Mouse (Mus musculus): ENCODE results near the gene Megf11.

Gene Megf11

GRCm38 (mm10) chr9:64393914-64394596 lies 8.6 kb downstream of the Megf11 start:
- peak; percentile 57 for DNase-seq (ENCODE audit: low spot score)

- DNase-seq (ENCODE audit: low spot score): no peak
Measured at GRCm38 (mm10) chr9:64395238-64395920, 10.0 kb downstream of the Megf11 start.

DNA sequence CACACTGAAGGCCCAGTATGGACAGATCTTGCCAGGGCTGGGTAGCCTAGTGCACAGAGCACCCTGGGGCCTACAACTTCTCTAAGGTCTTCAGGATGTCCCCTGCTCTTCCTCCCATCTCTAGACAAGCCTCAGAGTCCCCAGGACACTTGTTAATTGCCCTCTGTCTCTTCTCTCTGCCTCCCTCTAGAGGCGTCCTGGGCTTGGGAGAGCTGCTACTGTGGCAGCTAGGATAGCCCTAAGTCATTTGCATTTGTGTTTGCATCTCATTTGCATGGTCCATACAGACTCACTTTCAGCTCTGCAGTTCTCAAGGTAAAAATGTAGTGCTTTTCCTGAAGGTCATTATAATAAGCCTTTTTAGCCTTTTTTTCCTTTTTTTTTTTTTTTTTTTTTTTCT lies 11.7 kb downstream of the Megf11 start:
- DNase-seq (ENCODE audit: low spot score): no peak

GRCm38 (mm10) chr9:64399121-64399520 lies 13.7 kb downstream of the Megf11 start:
- DNase-seq (ENCODE audit: low spot score): no peak

DNA sequence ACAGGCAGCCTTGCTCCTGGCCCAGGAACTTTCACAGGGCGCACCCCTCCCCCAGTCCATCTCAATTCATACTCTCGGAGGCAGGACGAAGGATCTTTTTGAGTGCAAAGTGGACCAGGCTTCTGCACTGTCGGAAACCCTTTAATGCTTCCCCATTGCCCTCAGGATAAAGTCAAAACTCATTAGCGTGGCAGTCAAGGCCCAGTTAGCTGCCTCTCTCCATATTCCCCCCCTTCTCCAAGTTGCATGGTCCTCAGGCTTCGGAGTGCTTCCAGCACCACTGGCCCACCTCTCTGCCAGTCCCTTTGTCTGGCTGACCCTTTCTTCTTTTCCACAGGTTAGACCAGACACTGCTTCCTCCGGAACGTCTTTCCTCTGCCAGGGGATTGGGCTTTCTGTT lies 16.7 kb downstream of the Megf11 start:
- no peak for DNase-seq (ENCODE audit: low spot score)

DNA sequence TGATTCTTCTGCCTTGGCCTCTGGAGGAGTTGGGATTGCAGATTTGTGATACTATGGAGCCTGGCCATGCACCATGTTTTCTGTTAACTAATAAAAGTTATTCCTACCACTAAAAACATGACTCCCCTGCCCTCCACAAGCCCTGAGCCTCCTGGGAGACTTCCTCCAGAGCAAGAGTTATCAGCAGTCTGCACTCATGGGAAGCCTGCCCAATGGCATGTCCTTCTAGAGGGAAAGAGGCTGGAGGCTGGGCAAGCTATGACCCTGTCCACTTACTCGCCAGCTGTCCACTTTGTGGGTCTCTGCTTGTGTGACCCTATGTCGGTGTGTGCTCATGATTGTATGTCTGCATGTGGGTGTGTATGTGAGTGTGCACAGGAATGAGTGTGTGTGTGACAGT lies 21.4 kb downstream of the Megf11 start:
- no peak for DNase-seq (ENCODE audit: low spot score)

- DNase-seq (ENCODE audit: low spot score): no peak
Measured at GRCm38 (mm10) chr9:64407390-64407970, 22.1 kb downstream of the Megf11 start.

- no peak for DNase-seq (ENCODE audit: low spot score)
Measured at GRCm38 (mm10) chr9:64408821-64409220, 23.4 kb downstream of the Megf11 start.

- DNase-seq (ENCODE audit: low spot score): no peak
Measured at GRCm38 (mm10) chr9:64420471-64420870, 35.0 kb downstream of the Megf11 start.

- no peak for DNase-seq (ENCODE audit: low spot score)
Measured at GRCm38 (mm10) chr9:64421986-64422616, 36.7 kb downstream of the Megf11 start.

DNA sequence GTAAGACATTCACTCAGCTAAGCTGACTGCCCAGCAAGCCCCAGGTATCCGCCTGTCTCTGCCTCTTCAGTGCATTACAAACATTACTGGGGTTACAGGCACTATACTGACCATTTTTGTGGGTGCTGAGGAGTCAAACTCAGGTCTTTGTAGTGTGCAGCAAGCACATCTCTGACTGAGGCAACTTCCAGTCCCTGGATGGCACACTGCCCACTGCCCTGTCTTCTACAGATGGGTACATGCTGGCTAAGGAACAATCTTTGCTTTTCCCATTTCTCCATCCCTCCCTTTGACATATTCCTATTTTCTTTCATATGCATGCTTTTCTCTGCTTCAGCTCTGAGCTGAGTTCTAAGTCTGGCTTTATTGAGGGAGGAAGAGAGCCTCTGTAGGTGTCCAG lies 38.5 kb downstream of the Megf11 start:
- no peak for DNase-seq (ENCODE audit: low spot score)

- DNase-seq (ENCODE audit: low spot score): no peak
Measured at GRCm38 (mm10) chr9:64436121-64436520, 50.7 kb downstream of the Megf11 start.

DNA sequence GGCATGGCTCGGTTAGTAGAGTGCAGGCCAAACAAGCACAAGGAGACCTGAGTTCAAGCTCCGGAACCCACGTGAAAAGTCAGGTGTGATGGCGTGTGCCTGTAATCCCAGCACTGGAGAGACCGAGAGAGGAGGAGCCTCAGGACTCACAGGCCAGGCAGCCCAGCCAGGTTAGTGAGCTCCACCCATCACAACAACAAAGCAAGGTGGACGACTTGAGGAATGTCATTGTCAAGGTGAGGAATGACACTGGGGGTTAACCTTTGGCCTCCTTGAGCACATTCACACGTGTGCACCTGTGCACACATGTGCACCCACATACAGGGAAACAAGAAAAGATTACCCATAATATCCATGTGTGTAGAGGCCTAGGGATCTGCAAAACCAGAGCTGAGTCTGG lies 54.7 kb downstream of the Megf11 start:
- no peak for DNase-seq (ENCODE audit: low spot score)

GRCm38 (mm10) chr9:64445981-64446380 lies 60.6 kb downstream of the Megf11 start:
- DNase-seq (ENCODE audit: low spot score): no peak

DNA sequence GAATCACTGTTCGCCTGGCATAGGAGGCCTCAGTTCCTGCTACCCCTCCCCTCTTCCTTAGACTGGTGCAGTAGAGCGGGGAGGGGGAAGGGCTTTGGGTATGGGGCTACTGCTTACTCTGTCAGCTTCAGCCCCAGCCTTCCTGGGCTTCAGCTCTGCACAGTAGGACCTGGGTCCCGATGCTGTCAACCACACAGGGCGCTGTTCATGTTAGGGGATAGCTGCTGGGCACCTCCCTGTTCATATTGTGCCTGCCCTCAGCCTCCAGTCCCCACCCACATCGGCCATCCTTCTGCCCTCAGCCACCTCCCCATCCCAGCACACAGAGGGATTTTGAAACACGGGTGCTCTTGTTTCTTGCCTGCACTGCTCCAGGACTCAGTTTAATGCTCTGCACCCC lies 61.6 kb downstream of the Megf11 start:
- DNase-seq (ENCODE audit: low spot score): no peak

DNA sequence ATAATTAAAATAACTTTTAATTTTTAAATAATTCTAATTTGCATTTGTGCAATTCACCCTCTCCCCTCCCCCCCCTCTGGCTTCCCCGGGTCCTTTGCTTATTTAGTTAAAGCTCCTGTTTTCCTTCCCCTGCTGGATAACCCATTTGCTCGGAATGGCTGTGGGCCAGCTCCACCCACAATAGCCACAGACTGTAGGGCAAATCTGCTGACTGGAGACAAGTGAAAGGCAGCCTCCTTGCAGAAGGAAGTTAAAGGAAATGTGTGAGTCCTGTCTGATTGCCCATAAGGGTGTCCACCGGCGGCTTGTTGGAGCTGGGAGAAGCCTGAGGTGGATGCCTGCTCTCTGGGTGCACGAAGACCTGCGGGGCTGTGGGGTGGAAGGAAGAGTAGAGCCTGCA lies 62.1 kb downstream of the Megf11 start:
- DNase-seq (ENCODE audit: low spot score): no peak

- DNase-seq (ENCODE audit: low spot score): no peak
Measured at GRCm38 (mm10) chr9:64452769-64453168, 67.3 kb downstream of the Megf11 start.

DNA sequence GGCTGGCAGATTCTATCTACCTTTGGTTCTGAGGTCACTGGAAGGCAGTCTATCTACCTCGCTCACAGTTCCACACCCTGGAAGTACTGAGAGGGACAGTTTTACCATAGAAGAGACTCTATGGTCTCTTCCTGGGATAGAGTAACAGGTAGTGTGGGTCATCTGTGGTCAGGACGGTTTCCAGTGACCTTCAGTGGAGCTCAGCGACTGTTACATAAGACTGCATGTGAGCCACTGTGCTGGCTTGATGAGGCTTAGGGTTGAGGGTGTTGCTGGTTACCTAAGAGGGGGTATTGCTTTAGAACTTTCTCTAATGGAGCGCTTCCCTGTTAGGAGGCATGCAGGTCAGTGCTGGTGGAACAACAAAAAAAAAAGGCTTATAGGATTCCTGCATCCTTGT lies 68.8 kb downstream of the Megf11 start:
- no peak for DNase-seq (ENCODE audit: low spot score)

DNA sequence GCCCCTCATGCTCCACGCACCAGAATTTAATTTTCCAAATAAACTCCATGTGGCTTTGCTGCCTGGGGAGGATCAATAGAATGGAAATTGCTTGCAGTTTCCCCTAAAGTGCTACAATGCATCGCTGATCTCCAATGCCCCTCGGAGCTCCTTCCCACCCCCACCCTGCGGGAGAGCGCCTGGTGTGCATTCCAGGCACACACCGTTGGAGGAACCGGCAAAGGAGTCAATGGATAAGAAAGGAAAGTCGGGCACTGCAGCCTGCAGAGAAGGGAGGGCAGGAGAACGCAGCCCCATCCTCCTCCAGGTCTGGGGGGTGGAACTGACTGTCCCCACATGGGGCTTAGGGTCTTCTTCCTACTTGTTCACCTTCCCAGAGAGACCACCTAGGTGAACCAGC lies 70.5 kb downstream of the Megf11 start:
- DNase-seq (ENCODE audit: low spot score): no peak

DNA sequence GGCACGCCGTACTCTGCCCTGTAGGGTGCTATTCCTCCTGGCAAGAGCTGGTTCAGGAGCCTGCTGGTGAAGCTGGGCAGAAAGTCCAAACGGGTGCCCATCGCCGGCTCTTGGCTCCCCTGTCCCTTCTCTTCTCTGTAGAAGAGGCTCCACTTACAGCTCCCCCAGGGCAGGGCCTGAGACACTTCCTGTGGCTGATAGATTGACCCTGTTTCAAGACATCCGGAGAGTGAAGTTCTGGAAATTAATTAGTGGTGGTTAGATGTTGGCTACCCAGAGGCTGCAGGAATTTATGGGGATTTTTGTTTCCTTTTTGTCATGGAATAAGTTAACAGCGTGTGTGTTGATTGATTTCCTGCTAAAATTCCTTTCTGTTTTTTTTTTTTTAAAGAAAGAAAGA lies 72.2 kb downstream of the Megf11 start:
- no peak for DNase-seq (ENCODE audit: low spot score)

DNA sequence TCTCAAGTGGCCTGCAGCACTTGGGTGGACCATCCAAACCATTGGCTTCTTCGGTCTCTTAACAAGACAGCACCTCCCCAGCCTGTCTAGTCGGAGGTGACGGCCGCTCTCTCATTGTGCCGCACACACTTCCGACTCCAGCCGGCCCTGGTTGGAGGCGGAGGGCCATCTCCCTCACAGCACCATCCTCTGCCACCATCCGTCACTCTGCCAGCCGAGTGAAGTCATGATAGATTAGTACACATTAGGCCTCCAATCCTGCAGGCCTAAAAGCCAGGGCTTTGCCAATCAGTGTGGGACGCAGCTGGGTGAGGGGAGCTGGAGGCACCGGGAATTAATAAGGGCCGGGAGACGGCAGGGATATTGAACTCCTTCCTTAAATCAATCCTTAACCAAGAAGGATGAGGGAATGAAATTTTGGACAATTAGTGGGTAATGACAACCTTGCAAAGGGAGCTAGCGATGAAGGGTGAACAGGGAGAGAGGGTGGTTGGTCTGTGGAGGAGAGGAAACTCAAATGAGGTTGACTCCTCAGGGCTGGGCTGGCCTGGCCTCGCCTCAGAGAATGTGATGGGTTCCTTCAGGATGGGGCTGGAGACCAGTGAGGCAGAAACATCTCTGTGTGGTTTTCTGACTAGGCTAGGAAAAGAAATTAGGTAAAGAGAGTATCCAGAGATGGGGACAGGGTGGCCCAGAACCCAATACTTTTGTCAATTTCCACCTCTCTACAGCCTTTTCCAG lies 76.3 kb downstream of the Megf11 start:
- DNase-seq (ENCODE audit: low spot score): no peak

DNA sequence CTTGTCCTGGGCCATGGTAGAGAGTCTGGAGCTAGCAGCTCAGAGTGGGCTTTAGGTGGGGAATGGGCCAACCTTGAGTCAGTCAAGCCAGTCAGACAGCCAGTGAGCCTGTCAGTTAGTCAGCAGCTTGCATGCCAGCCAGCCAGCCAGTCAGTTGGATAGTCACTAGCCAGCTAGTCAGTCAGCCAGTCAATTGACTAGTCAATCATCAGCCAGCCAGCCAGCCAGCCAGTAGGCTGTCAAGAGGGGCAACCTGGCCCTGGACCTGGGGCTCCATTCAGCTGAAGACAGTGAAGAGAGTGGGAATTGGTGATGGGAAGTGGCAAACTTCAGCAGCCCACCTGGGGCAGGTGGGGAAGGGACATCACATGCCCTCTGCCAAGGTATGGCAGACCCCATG lies 77.4 kb downstream of the Megf11 start:
- DNase-seq (ENCODE audit: low spot score): no peak
